Mouse (Mus musculus): ENCODE data around the gene H1foo. TPM values are rescaled to one million over a fixed set of nuclear protein-coding genes. Genes with fewer than 3 reads are reported as not detected.

H1foo gene
- polyA plus RNA-seq (2015; fragmentation: Nextera tagmentation; extraction: Ambion mirVana), result not detected in 2 replicates

- Histone ChIP-seq H3K9me3 (replicated peaks) (no peaks in the 10 kb centered on the region), H3K4me1 (replicated peaks) (peaks cover 18% of the 10 kb centered on the region; the same call in 1 of the 2 replicates), H3K27me3 (no peaks in the 10 kb centered on the region), H3K4me2 (no peak within 1 kb of the TSS), H3K9ac (no peak within 1 kb of the TSS), H3K36me3 (replicated peaks) (no peaks in the 10 kb centered on the region), H3K27ac (replicated peaks) (no peak within 1 kb of the TSS), H3K4me3 (replicated peaks) (no peak within 1 kb of the TSS)
- no peak for ATAC-seq (ENCODE audit: insufficient read depth)
- 60% methylated on average over 5 of the region's 5 CpGs for WGBS (ENCODE audit: insufficient replicate concordance)
Measured at GRCm38 (mm10) chr6:115944638-115945037, at the start of gene H1foo. H1foo (plus strand) TSS chr6:115944938.

GRCm38 (mm10) chr6:115896346-115896745 is 48.4 kb upstream of the H1foo start:
- H3K4me2 ChIP-seq, result no peak overlapping the region
- 63% methylated on average over 1 of the region's 1 CpGs for WGBS (ENCODE audit: insufficient replicate concordance)

GRCm38 (mm10) chr6:115897117-115897516 is 47.6 kb upstream of the H1foo start:
- H3K36me3 ChIP-seq (replicated peaks), result no peaks in the 10 kb centered on the region
- H3K4me1 ChIP-seq (replicated peaks), result 0 out of 2 replicates have a peak, but pooled peaks cover 4% of the 10 kb centered on the region
- ATAC-seq (ENCODE audit: insufficient read depth), result no peak
- H3K9ac ChIP-seq, result no peak overlapping the region
- WGBS (ENCODE audit: insufficient replicate concordance), result 17% methylated on average over 4 of the region's 4 CpGs
- H3K27ac ChIP-seq (replicated peaks), result no peak overlapping the region
- no peaks in the 10 kb centered on the region for H3K27me3 ChIP-seq
- H3K9me3 ChIP-seq (replicated peaks), result no peaks in the 10 kb centered on the region
- H3K4me2 ChIP-seq, result no peak overlapping the region
- H3K4me3 ChIP-seq (replicated peaks), result no peak overlapping the region

More at GRCm38 (mm10) chr6:115896346-115896745, 48.4 kb upstream of the H1foo start:
- Histone ChIP-seq H3K4me3 (replicated peaks) (no peak overlapping the region), H3K27me3 (no peaks in the 10 kb centered on the region), H3K9me3 (replicated peaks) (no peaks in the 10 kb centered on the region), H3K9ac (no peak overlapping the region), H3K4me1 (replicated peaks) (0 out of 2 replicates have a peak, but pooled peaks cover 1% of the 10 kb centered on the region), H3K27ac (replicated peaks) (no peak overlapping the region), H3K36me3 (replicated peaks) (no peaks in the 10 kb centered on the region)
- ATAC-seq (ENCODE audit: insufficient read depth), result no peak

GRCm38 (mm10) chr6:115897926-115898520 is 46.7 kb upstream of the H1foo start:
- H3K4me3 ChIP-seq (replicated peaks), result no peak overlapping the region
- 0 out of 2 replicates have a peak, but pooled peaks cover 4% of the 10 kb centered on the region for H3K4me1 ChIP-seq (replicated peaks)
- WGBS (ENCODE audit: insufficient replicate concordance), result 49% methylated on average over 7 of the region's 7 CpGs
- no peak for ATAC-seq (ENCODE audit: insufficient read depth)
- H3K9me3 ChIP-seq (replicated peaks), result no peaks in the 10 kb centered on the region
- H3K36me3 ChIP-seq (replicated peaks), result no peaks in the 10 kb centered on the region
- H3K27ac ChIP-seq (replicated peaks), result no peak overlapping the region
- no peak overlapping the region for H3K9ac ChIP-seq
- no peaks in the 10 kb centered on the region for H3K27me3 ChIP-seq
- no peak overlapping the region for H3K4me2 ChIP-seq

GRCm38 (mm10) chr6:115901062-115901461 is 43.7 kb upstream of the H1foo start:
- Histone ChIP-seq H3K4me1 (replicated peaks) (0 out of 2 replicates have a peak, but pooled peaks cover 4% of the 10 kb centered on the region), H3K36me3 (replicated peaks) (no peaks in the 10 kb centered on the region), H3K27ac (replicated peaks) (no peak overlapping the region), H3K27me3 (no peaks in the 10 kb centered on the region), H3K4me2 (no peak overlapping the region), H3K4me3 (replicated peaks) (no peak overlapping the region), H3K9ac (no peak overlapping the region), H3K9me3 (replicated peaks) (no peaks in the 10 kb centered on the region)
- no peak for ATAC-seq (ENCODE audit: insufficient read depth)
- WGBS (ENCODE audit: insufficient replicate concordance), result 4% methylated on average over 3 of the region's 3 CpGs

GRCm38 (mm10) chr6:115901489-115901931 is 43.2 kb upstream of the H1foo start:
- H3K27ac ChIP-seq (replicated peaks), result no peak overlapping the region
- H3K4me2 ChIP-seq, result no peak overlapping the region
- WGBS (ENCODE audit: insufficient replicate concordance), result 69% methylated on average over 8 of the region's 8 CpGs
- H3K9ac ChIP-seq, result no peak overlapping the region
- H3K9me3 ChIP-seq (replicated peaks), result no peaks in the 10 kb centered on the region
- H3K36me3 ChIP-seq (replicated peaks), result no peaks in the 10 kb centered on the region
- H3K4me3 ChIP-seq (replicated peaks), result no peak overlapping the region
- H3K4me1 ChIP-seq (replicated peaks), result 0 out of 2 replicates have a peak, but pooled peaks cover 4% of the 10 kb centered on the region
- no peaks in the 10 kb centered on the region for H3K27me3 ChIP-seq
- no peak for ATAC-seq (ENCODE audit: insufficient read depth)

GRCm38 (mm10) chr6:115902545-115902944 is 42.2 kb upstream of the H1foo start:
- Histone ChIP-seq H3K36me3 (replicated peaks) (no peaks in the 10 kb centered on the region), H3K9ac (no peak overlapping the region), H3K27me3 (no peaks in the 10 kb centered on the region), H3K9me3 (replicated peaks) (no peaks in the 10 kb centered on the region), H3K27ac (replicated peaks) (no peak overlapping the region), H3K4me2 (no peak overlapping the region), H3K4me1 (replicated peaks) (0 out of 2 replicates have a peak, but pooled peaks cover 7% of the 10 kb centered on the region), H3K4me3 (replicated peaks) (no peak overlapping the region)
- no peak for ATAC-seq (ENCODE audit: insufficient read depth)
- WGBS (ENCODE audit: insufficient replicate concordance), result 64% methylated on average over 3 of the region's 3 CpGs

- Histone ChIP-seq H3K9ac (no peak overlapping the region), H3K4me2 (no peak overlapping the region), H3K4me1 (replicated peaks) (peaks cover 32% of the 10 kb centered on the region), H3K9me3 (replicated peaks) (no peaks in the 10 kb centered on the region), H3K4me3 (replicated peaks) (no peak overlapping the region), H3K27ac (replicated peaks) (no peak overlapping the region), H3K27me3 (no peaks in the 10 kb centered on the region), H3K36me3 (replicated peaks) (no peaks in the 10 kb centered on the region)
- no peak for ATAC-seq (ENCODE audit: insufficient read depth)
- WGBS (ENCODE audit: insufficient replicate concordance), result 54% methylated on average over 6 of the region's 6 CpGs
Measured at GRCm38 (mm10) chr6:115905568-115905967, 39.2 kb upstream of the H1foo start.

GRCm38 (mm10) chr6:115906455-115906854 is 38.3 kb upstream of the H1foo start:
- Histone ChIP-seq H3K9me3 (replicated peaks) (no peaks in the 10 kb centered on the region), H3K4me2 (no peak overlapping the region), H3K4me1 (replicated peaks) (peaks cover 30% of the 10 kb centered on the region), H3K27ac (replicated peaks) (no peak overlapping the region), H3K36me3 (replicated peaks) (no peaks in the 10 kb centered on the region), H3K4me3 (replicated peaks) (no peak overlapping the region), H3K9ac (no peak overlapping the region), H3K27me3 (no peaks in the 10 kb centered on the region)
- WGBS (ENCODE audit: insufficient replicate concordance), result 21% methylated on average over 1 of the region's 1 CpGs
- ATAC-seq (ENCODE audit: insufficient read depth), result no peak

- peaks cover 29% of the 10 kb centered on the region for H3K4me1 ChIP-seq (replicated peaks)
- H3K9ac ChIP-seq, result no peak overlapping the region
- WGBS (ENCODE audit: insufficient replicate concordance), result 36% methylated on average over 2 of the region's 2 CpGs
- no peak overlapping the region for H3K27ac ChIP-seq (replicated peaks)
- H3K9me3 ChIP-seq (replicated peaks), result no peaks in the 10 kb centered on the region
- H3K4me3 ChIP-seq (replicated peaks), result no peak overlapping the region
- no peaks in the 10 kb centered on the region for H3K27me3 ChIP-seq
- H3K36me3 ChIP-seq (replicated peaks), result no peaks in the 10 kb centered on the region
- no peak overlapping the region for H3K4me2 ChIP-seq
- ATAC-seq (ENCODE audit: insufficient read depth), result no peak
Measured at GRCm38 (mm10) chr6:115906871-115907270, 37.9 kb upstream of the H1foo start.

GRCm38 (mm10) chr6:115908421-115908982 is 36.2 kb upstream of the H1foo start:
- peak overlapping the region; percentile 3; the same call in 1 of the 2 replicates for H3K27ac ChIP-seq (replicated peaks)
- H3K4me1 ChIP-seq (replicated peaks), result peaks cover 29% of the 10 kb centered on the region
- ATAC-seq (ENCODE audit: insufficient read depth), result peak; percentile 26; the same call in 1 of the 2 replicates
- peak overlapping the region; percentile 8; the same call in 1 of the 2 replicates for H3K4me2 ChIP-seq
- no peaks in the 10 kb centered on the region for H3K9me3 ChIP-seq (replicated peaks)
- H3K36me3 ChIP-seq (replicated peaks), result no peaks in the 10 kb centered on the region
- no peak overlapping the region for H3K4me3 ChIP-seq (replicated peaks)
- no peak overlapping the region for H3K9ac ChIP-seq
- no peaks in the 10 kb centered on the region for H3K27me3 ChIP-seq
- 10% methylated on average over 6 of the region's 6 CpGs for WGBS (ENCODE audit: insufficient replicate concordance)
